Mouse (Mus musculus): ENCODE results near the gene Hdhd5. TPM values are rescaled to one million over a fixed set of nuclear protein-coding genes. Genes with fewer than 3 reads are reported as not detected.

Gene Hdhd5
- polyA plus RNA-seq, 1 experiment from 2014 or later = 14.5 TPM

GRCm38 (mm10) chr6:120519647-120520046, 11.5 kb downstream of the Hdhd5 start:
- H3K9ac ChIP-seq (replicated peaks) = no peak overlapping the region
- peaks cover 62% of the 10 kb centered on the region for H3K36me3 ChIP-seq
- H3K4me3 ChIP-seq (replicated peaks) = no peak overlapping the region
- H3K4me1 ChIP-seq (replicated peaks) = no peaks in the 10 kb centered on the region
- H3K27me3 ChIP-seq = no peaks in the 10 kb centered on the region
- no peak overlapping the region for H3K4me2 ChIP-seq (replicated peaks)
- H3K27ac ChIP-seq = no peak overlapping the region
- 93% methylated on average over 5 of the region's 5 CpGs for WGBS
- no peak for ATAC-seq
- H3K9me3 ChIP-seq = no peaks in the 10 kb centered on the region

DNA sequence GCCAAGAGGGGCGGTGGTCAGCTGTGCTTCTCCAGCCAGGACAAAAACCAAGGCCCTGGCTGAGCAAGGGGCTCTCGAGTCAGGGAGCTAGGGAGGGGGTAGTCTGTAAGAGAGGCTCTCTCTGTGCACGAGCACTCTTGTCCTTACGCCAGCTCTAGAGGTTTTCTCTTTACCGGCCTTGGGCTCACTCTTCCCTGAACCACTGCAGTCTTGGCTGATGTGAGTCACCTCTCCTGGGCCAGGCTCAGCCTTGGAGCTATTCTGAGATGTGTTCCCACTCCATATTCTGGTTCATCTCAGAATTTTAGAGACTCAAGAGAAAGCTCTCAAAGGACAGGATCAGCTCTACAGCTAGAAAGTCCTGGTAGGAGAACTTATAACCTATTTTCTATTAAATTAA, 13.8 kb downstream of the Hdhd5 start:
- Histone ChIP-seq H3K36me3 (peaks cover 76% of the 10 kb centered on the region), H3K27ac (no peak overlapping the region)
- WGBS = 85% methylated on average over 5 of the region's 5 CpGs

GRCm38 (mm10) chr6:120516879-120517278, 14.2 kb downstream of the Hdhd5 start:
- Histone ChIP-seq H3K9ac (replicated peaks) (no peak overlapping the region), H3K4me1 (replicated peaks) (no peaks in the 10 kb centered on the region), H3K27ac (no peak overlapping the region), H3K27me3 (no peaks in the 10 kb centered on the region), H3K4me2 (replicated peaks) (no peak overlapping the region), H3K9me3 (no peaks in the 10 kb centered on the region), H3K36me3 (peaks cover 74% of the 10 kb centered on the region), H3K4me3 (replicated peaks) (no peak overlapping the region)
- WGBS = 90% methylated on average over 6 of the region's 6 CpGs
- no peak for ATAC-seq

More for the DNA sequence above, 13.8 kb downstream of the Hdhd5 start:
- no peaks in the 10 kb centered on the region for H3K9me3 ChIP-seq
- no peak overlapping the region for H3K4me3 ChIP-seq (replicated peaks)
- ATAC-seq = no peak
- H3K4me1 ChIP-seq (replicated peaks) = no peaks in the 10 kb centered on the region
- no peak overlapping the region for H3K4me2 ChIP-seq (replicated peaks)
- H3K9ac ChIP-seq (replicated peaks) = no peak overlapping the region
- H3K27me3 ChIP-seq = no peaks in the 10 kb centered on the region

- Histone ChIP-seq H3K4me3 (replicated peaks) (no peak overlapping the region), H3K27ac (no peak overlapping the region), H3K4me2 (replicated peaks) (no peak overlapping the region), H3K4me1 (replicated peaks) (no peaks in the 10 kb centered on the region), H3K9me3 (no peaks in the 10 kb centered on the region), H3K36me3 (peaks cover 74% of the 10 kb centered on the region), H3K27me3 (no peaks in the 10 kb centered on the region), H3K9ac (replicated peaks) (no peak overlapping the region)
- 94% methylated on average over 4 of the region's 4 CpGs for WGBS
- ATAC-seq = no peak
Observed at GRCm38 (mm10) chr6:120516422-120516821, 14.7 kb downstream of the Hdhd5 start.

DNA sequence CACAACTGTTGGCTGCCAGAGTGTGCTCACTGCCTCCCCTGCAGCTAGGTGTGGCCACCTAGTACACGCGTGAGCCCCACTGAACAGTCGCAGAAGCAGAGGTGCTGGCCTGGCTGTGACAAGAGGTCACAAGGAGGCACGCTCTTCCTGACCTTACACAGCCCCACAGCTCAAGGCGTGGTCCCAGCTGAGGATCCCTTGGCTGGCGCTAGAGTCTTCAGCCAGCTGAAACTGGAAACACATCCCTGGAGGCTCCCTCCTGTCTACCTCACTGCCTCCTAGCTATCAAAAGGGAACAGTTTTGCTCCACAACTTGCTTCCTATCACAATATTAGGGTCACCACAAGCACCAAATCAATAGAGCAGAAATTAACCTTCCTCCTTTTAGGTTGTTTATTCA, 19.9 kb downstream of the Hdhd5 start:
- Histone ChIP-seq H3K36me3 (peaks cover 54% of the 10 kb centered on the region), H3K4me2 (replicated peaks) (no peak overlapping the region), H3K27ac (no peak overlapping the region), H3K4me3 (replicated peaks) (no peak overlapping the region), H3K9ac (replicated peaks) (no peak overlapping the region), H3K27me3 (no peaks in the 10 kb centered on the region), H3K9me3 (no peaks in the 10 kb centered on the region), H3K4me1 (replicated peaks) (no peaks in the 10 kb centered on the region)
- WGBS = 94% methylated on average over 6 of the region's 6 CpGs
- ATAC-seq = no peak

DNA sequence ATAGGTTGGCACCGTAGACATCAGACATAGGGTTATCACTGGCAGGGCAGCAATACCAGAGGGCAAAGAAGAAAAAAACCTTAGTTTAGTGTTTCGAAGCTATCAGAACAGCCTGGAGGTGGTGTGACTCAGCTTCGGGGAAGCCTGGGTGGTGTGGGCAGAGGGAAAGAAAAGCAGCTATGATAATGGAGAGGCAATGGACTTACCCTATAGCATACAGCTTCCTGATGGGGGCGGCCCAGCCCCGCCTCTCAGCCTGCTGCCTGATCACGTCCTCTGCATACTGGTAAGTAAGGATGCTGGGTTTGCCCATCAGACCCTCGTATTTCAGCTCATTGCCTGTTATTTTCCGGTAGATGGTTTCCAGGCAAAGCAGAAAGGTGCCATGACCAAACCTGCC, 20.7 kb downstream of the Hdhd5 start:
- ATAC-seq = no peak
- 87% methylated on average over 8 of the region's 8 CpGs for WGBS

DNA sequence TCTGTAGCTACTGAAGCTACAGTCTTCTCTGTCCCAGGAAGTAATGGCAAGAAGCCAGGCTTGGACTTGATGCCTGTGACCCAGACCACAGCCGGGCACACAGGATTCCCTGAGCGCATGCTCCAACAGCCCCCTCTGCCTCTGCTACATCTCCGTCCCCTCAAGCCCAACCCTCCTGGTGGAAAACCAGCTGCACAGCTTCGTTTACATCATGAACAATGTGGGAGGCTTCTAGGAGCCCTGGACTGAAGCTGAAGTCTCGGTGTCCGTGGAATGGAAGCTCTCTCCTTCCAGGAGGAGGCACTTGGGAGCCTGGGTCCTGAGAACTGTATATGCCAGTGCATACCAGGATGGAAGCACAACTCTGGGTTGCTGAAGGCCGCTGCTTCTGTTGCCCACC, 21.1 kb downstream of the Hdhd5 start:
- H3K9me3 ChIP-seq = no peaks in the 10 kb centered on the region
- 91% methylated on average over 7 of the region's 7 CpGs for WGBS
- H3K27ac ChIP-seq = no peak overlapping the region
- H3K27me3 ChIP-seq = no peaks in the 10 kb centered on the region
- no peak for ATAC-seq
- H3K9ac ChIP-seq (replicated peaks) = no peak overlapping the region
- no peak overlapping the region for H3K4me2 ChIP-seq (replicated peaks)
- H3K36me3 ChIP-seq = peaks cover 54% of the 10 kb centered on the region
- H3K4me1 ChIP-seq (replicated peaks) = no peaks in the 10 kb centered on the region
- H3K4me3 ChIP-seq (replicated peaks) = no peak overlapping the region

More for the DNA sequence above, 20.7 kb downstream of the Hdhd5 start:
- Histone ChIP-seq H3K9me3 (no peaks in the 10 kb centered on the region), H3K4me3 (replicated peaks) (no peak overlapping the region), H3K9ac (replicated peaks) (no peak overlapping the region), H3K27ac (no peak overlapping the region), H3K4me1 (replicated peaks) (no peaks in the 10 kb centered on the region), H3K4me2 (replicated peaks) (no peak overlapping the region), H3K27me3 (no peaks in the 10 kb centered on the region), H3K36me3 (peaks cover 54% of the 10 kb centered on the region)

GRCm38 (mm10) chr6:120508645-120509044, 22.5 kb downstream of the Hdhd5 start:
- ATAC-seq = no peak

GRCm38 (mm10) chr6:120505531-120505930, 25.6 kb downstream of the Hdhd5 start:
- H3K27me3 ChIP-seq = no peaks in the 10 kb centered on the region
- no peak for ATAC-seq
- H3K4me2 ChIP-seq (replicated peaks) = no peak overlapping the region
- 0 out of 2 replicates have a peak, but pooled peaks cover 2% of the 10 kb centered on the region for H3K9me3 ChIP-seq
- 70% methylated on average over 4 of the region's 4 CpGs for WGBS
- H3K4me1 ChIP-seq (replicated peaks) = no peaks in the 10 kb centered on the region
- no peak overlapping the region for H3K27ac ChIP-seq
- H3K9ac ChIP-seq (replicated peaks) = no peak overlapping the region
- H3K36me3 ChIP-seq = peaks cover 20% of the 10 kb centered on the region
- no peak overlapping the region for H3K4me3 ChIP-seq (replicated peaks)

More at GRCm38 (mm10) chr6:120508645-120509044, 22.5 kb downstream of the Hdhd5 start:
- Histone ChIP-seq H3K4me2 (replicated peaks) (no peak overlapping the region), H3K4me3 (replicated peaks) (no peak overlapping the region), H3K27ac (no peak overlapping the region), H3K9ac (replicated peaks) (no peak overlapping the region), H3K9me3 (no peaks in the 10 kb centered on the region), H3K27me3 (no peaks in the 10 kb centered on the region), H3K36me3 (peaks cover 41% of the 10 kb centered on the region), H3K4me1 (replicated peaks) (no peaks in the 10 kb centered on the region)
- WGBS = 91% methylated on average over 4 of the region's 4 CpGs

DNA sequence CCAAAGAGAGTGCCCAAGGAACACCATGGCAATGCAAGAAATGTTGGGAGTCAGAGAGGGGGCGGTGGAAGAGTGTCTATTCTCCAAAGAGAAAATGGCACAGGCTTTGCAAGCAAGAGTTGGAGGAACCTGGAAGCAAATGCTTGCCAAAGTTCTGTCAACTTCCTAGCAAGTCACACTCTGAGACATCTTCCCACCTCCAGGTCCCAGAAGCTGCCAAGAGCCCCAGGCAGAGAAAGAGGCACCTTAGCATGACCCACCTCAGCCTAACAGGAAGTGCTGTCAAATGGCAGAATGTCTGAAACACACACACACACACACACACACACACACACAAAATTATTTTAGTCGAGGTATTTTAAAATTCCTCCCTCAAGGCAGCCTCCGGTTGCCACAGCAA, 27.1 kb downstream of the Hdhd5 start:
- Histone ChIP-seq H3K4me1 (replicated peaks) (no peaks in the 10 kb centered on the region), H3K9me3 (0 out of 2 replicates have a peak, but pooled peaks cover 3% of the 10 kb centered on the region), H3K36me3 (peaks cover 6% of the 10 kb centered on the region; the same call in 1 of the 2 replicates), H3K27ac (no peak overlapping the region), H3K4me3 (replicated peaks) (no peak overlapping the region), H3K27me3 (no peaks in the 10 kb centered on the region), H3K9ac (replicated peaks) (no peak overlapping the region), H3K4me2 (replicated peaks) (no peak overlapping the region)
- no peak for ATAC-seq
- 70% methylated on average over 3 of the region's 3 CpGs for WGBS

DNA sequence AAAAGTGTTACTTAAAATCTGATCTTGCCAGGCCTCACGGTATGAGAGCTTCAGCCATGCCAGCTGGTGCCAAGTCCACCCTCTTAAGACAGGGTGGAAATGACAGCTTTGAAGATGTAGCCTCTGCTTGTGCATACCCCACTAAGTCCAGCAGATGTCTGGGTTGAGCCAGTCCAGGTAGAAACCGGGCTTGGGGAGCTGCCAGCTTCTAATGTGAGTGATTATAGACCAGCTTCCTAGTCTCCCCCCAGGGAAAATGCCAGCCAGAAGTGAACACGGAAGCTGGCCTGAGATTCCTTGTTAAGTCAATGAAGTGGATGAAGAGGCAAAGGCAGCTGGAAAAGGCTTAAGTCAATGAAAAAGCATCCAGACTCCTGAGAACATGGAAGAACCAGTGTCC, 34.6 kb downstream of the Hdhd5 start:
- peaks cover 33% of the 10 kb centered on the region for H3K4me1 ChIP-seq (replicated peaks)
- no peak overlapping the region for H3K4me2 ChIP-seq (replicated peaks)
- H3K27ac ChIP-seq = no peak overlapping the region; the same call in 1 of the 2 replicates
- ATAC-seq = no peak
- H3K9ac ChIP-seq (replicated peaks) = no peak overlapping the region; the same call in 1 of the 2 replicates
- no peaks in the 10 kb centered on the region for H3K36me3 ChIP-seq
- 0 out of 2 replicates have a peak, but pooled peaks cover 3% of the 10 kb centered on the region for H3K9me3 ChIP-seq
- peaks cover 14% of the 10 kb centered on the region; the same call in 1 of the 2 replicates for H3K27me3 ChIP-seq
- H3K4me3 ChIP-seq (replicated peaks) = no peak overlapping the region
- WGBS = 54% methylated on average over 3 of the region's 3 CpGs

GRCm38 (mm10) chr6:120493374-120494181, 37.5 kb downstream of the Hdhd5 start, which contains the start of gene Tmem121b:
TSS of gene Tmem121b (minus strand) at chr6:120493807.
- Histone ChIP-seq H3K9me3 (no peaks in the 10 kb centered on the region), H3K9ac (replicated peaks) (peak within 1 kb of the TSS; percentile 89), H3K36me3 (no peaks in the 10 kb centered on the region), H3K27me3 (peaks cover 14% of the 10 kb centered on the region; the same call in 1 of the 2 replicates), H3K4me1 (replicated peaks) (peaks cover 57% of the 10 kb centered on the region), H3K27ac (peak within 1 kb of the TSS; percentile 98), H3K4me3 (replicated peaks) (peak within 1 kb of the TSS; percentile 80), H3K4me2 (replicated peaks) (peak within 1 kb of the TSS; percentile 69)
- 1% methylated on average over 79 of the region's 84 CpGs for WGBS
- ATAC-seq = peak; percentile 89
